Mouse (Mus musculus): ENCODE measurements around the gene Moap1. TPM values are rescaled to one million over a fixed set of nuclear protein-coding genes. Genes with fewer than 3 reads are reported as not detected.

Moap1 gene
- polyA plus RNA-seq, 1 experiment from 2014 or later = 18.4 TPM

DNA sequence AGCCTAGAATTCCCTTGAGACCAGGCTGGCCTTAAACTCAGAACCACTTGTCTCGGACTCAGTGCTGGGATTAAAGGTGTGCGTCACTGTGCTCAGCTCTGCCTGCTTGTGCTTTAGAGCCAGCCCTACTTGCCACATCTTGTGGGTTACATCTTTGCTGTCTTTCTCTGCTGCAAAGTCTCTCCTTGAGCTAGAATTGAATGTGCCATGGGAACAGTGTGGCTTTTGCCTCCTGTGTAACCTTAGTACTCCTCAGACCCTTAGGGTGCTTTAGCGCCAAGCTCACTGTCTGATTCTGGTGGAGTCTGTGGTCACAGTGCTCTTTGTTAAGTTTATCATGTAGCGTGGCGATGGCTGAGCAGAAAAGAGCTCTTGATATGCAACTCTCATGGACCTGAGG lies 29.2 kb upstream of the Moap1 start:
- no peaks in the 10 kb centered on the region for H3K27me3 ChIP-seq (replicated peaks; ENCODE audit: control insufficient read depth, insufficient read depth, low read length)
- no peak overlapping the region for H3K4me2 ChIP-seq
- DNase-seq (ENCODE audit: low spot score) = no peak
- WGBS = 94% methylated on average over 5 of the region's 5 CpGs
- H3K27ac ChIP-seq (ENCODE audit: low read depth, low read length) = no peak overlapping the region
- H3K36me3 ChIP-seq (ENCODE audit: control insufficient read depth, insufficient read depth, low read length) = peaks cover 55% of the 10 kb centered on the region
- no peaks in the 10 kb centered on the region for H3K9me3 ChIP-seq (ENCODE audit: control insufficient read depth, low read length)
- no peaks in the 10 kb centered on the region for H3K4me1 ChIP-seq (replicated peaks; ENCODE audit: control insufficient read depth, insufficient read depth, low read length)
- no peak for ATAC-seq (replicated peaks; ENCODE audit: low FRiP score)
- no peak overlapping the region for H3K9ac ChIP-seq (ENCODE audit: low read depth, low read length)
- H3K4me3 ChIP-seq (ENCODE audit: low read depth, low read length) = no peak overlapping the region

DNA sequence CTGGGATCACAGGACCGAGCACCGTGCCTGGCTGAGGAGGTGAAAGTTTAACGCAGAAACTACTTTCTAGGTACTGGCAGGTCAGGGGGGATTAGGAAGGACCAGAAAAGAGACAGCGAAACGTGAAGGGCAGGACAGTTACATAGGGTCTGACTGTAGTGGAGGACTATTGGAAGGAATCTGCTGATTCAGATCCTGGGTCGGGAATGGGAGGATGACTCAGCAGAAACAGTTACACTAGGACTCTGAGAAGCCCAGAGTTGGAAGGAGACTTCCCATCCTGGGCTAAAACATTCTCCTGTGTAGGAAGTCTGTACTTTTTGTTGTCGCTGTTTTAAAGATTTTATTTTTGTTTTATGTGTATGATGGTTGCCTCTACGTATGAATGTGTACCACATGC lies 28.1 kb upstream of the Moap1 start:
- peaks cover 54% of the 10 kb centered on the region for H3K36me3 ChIP-seq (ENCODE audit: control insufficient read depth, insufficient read depth, low read length)
- no peaks in the 10 kb centered on the region for H3K27me3 ChIP-seq (replicated peaks; ENCODE audit: control insufficient read depth, insufficient read depth, low read length)
- DNase-seq (ENCODE audit: low spot score) (no peak), ATAC-seq (replicated peaks; ENCODE audit: low FRiP score) (no peak)
- no peak overlapping the region for H3K9ac ChIP-seq (ENCODE audit: low read depth, low read length)
- H3K4me2 ChIP-seq = no peak overlapping the region
- H3K9me3 ChIP-seq (ENCODE audit: control insufficient read depth, low read length) = no peaks in the 10 kb centered on the region
- no peak overlapping the region for H3K4me3 ChIP-seq (ENCODE audit: low read depth, low read length)
- 94% methylated on average over 8 of the region's 8 CpGs for WGBS
- H3K27ac ChIP-seq (ENCODE audit: low read depth, low read length) = no peak overlapping the region
- no peaks in the 10 kb centered on the region for H3K4me1 ChIP-seq (replicated peaks; ENCODE audit: control insufficient read depth, insufficient read depth, low read length)

DNA sequence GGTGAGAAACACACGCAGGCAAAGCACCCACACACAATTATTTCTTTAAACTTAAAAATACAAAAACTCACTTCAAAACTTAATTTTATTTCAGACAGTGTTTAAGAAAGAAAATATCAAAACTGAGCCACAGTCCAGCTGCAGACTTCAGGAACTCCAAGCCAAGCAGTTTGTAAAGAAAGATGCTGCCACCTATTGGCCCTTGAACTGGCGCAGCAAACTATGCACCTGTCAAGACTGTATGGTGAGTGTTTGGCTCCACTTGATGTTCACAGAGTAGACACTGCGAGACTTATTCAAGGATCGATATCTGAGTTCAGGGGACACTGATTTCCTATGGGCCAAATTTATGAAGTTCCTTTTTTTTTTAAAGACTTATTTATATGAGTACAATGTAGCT lies 25.5 kb upstream of the Moap1 start:
- H3K36me3 ChIP-seq (ENCODE audit: control insufficient read depth, insufficient read depth, low read length) = peaks cover 49% of the 10 kb centered on the region
- H3K9me3 ChIP-seq (ENCODE audit: control insufficient read depth, low read length) = no peaks in the 10 kb centered on the region
- H3K4me3 ChIP-seq (ENCODE audit: low read depth, low read length) = no peak overlapping the region
- DNase-seq (ENCODE audit: low spot score) (no peak), ATAC-seq (replicated peaks; ENCODE audit: low FRiP score) (no peak)
- H3K9ac ChIP-seq (ENCODE audit: low read depth, low read length) = no peak overlapping the region
- no peaks in the 10 kb centered on the region for H3K27me3 ChIP-seq (replicated peaks; ENCODE audit: control insufficient read depth, insufficient read depth, low read length)
- no peak overlapping the region for H3K27ac ChIP-seq (ENCODE audit: low read depth, low read length)
- WGBS = 92% methylated on average over 4 of the region's 4 CpGs
- no peaks in the 10 kb centered on the region for H3K4me1 ChIP-seq (replicated peaks; ENCODE audit: control insufficient read depth, insufficient read depth, low read length)
- no peak overlapping the region for H3K4me2 ChIP-seq

DNA sequence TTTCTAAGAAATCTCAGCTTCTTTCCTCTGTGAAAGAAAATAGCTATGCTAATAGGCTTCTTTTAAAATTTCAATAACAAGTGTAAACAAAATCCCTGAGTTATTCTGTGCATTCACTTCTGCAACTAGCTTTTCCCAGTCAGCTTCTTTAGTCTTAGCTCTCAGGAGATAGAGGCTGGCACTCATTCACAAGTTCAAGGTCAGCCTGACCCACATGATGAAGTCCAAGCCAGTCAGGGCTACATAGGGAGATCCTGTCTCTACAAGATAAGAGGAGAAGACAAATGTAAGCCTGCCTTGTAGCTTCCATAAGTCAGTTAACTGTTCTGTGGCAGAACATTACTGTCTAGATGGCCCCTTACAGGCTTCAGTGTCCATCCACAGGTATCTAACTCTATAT lies 20.2 kb upstream of the Moap1 start:
- ATAC-seq (replicated peaks; ENCODE audit: low FRiP score) = no peak
- H3K27me3 ChIP-seq (replicated peaks; ENCODE audit: control insufficient read depth, insufficient read depth, low read length) = no peaks in the 10 kb centered on the region
- H3K36me3 ChIP-seq (ENCODE audit: control insufficient read depth, insufficient read depth, low read length) = peaks cover 18% of the 10 kb centered on the region
- no peak for DNase-seq (ENCODE audit: low spot score)
- H3K4me3 ChIP-seq (ENCODE audit: low read depth, low read length) = no peak overlapping the region
- 0 out of 2 replicates have a peak, but pooled peaks cover 2% of the 10 kb centered on the region for H3K4me1 ChIP-seq (replicated peaks; ENCODE audit: control insufficient read depth, insufficient read depth, low read length)
- no peak overlapping the region for H3K9ac ChIP-seq (ENCODE audit: low read depth, low read length)
- H3K4me2 ChIP-seq = no peak overlapping the region
- H3K9me3 ChIP-seq (ENCODE audit: control insufficient read depth, low read length) = no peaks in the 10 kb centered on the region
- no peak overlapping the region for H3K27ac ChIP-seq (ENCODE audit: low read depth, low read length)

DNA sequence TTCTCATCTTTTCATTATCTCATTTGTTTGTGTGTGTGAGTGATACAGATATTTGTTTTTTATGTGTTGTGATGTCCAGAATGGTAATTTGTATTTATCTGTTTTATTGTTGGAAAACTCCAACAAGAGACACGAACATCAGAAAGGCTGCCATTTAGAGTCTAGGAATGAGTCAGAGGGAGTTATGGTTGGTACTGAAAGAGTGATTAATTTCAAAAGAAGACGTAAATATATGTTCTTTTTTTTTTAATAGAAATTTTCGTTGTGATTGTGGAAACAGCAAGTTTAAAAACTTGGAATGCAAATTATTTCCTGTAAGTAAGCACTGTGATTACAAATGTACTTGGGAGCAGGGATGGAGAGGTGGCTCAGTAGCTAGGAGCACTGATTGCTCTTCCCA lies 18.2 kb upstream of the Moap1 start:
- Histone ChIP-seq H3K9ac (ENCODE audit: low read depth, low read length) (no peak overlapping the region), H3K27me3 (replicated peaks; ENCODE audit: control insufficient read depth, insufficient read depth, low read length) (no peaks in the 10 kb centered on the region), H3K27ac (ENCODE audit: low read depth, low read length) (no peak overlapping the region), H3K4me1 (replicated peaks; ENCODE audit: control insufficient read depth, insufficient read depth, low read length) (peaks cover 2% of the 10 kb centered on the region; the same call in 1 of the 2 replicates), H3K4me3 (ENCODE audit: low read depth, low read length) (no peak overlapping the region), H3K4me2 (no peak overlapping the region), H3K36me3 (ENCODE audit: control insufficient read depth, insufficient read depth, low read length) (peaks cover 9% of the 10 kb centered on the region), H3K9me3 (ENCODE audit: control insufficient read depth, low read length) (no peaks in the 10 kb centered on the region)
- ATAC-seq (replicated peaks; ENCODE audit: low FRiP score) = no peak
- WGBS = 91% methylated on average over 3 of the region's 3 CpGs
- no peak for DNase-seq (ENCODE audit: low spot score)

DNA sequence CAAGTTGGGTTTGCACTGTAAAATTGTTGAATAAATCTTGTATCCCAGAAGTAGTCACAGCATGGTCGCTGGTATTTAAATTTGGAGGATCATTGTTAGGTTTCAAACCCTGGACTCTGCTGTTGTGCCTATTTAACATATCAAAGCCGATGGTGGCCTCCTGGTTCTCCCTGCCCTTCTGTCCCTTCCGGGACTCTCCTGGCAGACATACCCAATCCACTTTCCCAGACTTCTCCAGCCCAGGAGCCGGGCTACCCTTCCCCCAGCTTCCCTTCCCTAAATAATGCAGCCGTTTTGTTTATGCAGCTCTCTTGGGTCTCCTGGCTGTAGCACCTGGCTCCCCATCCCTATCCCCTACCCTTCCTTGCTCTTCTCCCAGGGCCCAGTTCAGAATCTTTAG lies 15.5 kb upstream of the Moap1 start:
- Histone ChIP-seq H3K4me1 (replicated peaks; ENCODE audit: control insufficient read depth, insufficient read depth, low read length) (peaks cover 2% of the 10 kb centered on the region; the same call in 1 of the 2 replicates), H3K4me3 (ENCODE audit: low read depth, low read length) (peak overlapping the region; percentile 84), H3K9ac (ENCODE audit: low read depth, low read length) (peak overlapping the region; percentile 88), H3K27me3 (replicated peaks; ENCODE audit: control insufficient read depth, insufficient read depth, low read length) (no peaks in the 10 kb centered on the region), H3K9me3 (ENCODE audit: control insufficient read depth, low read length) (no peaks in the 10 kb centered on the region), H3K27ac (ENCODE audit: low read depth, low read length) (no peak overlapping the region; the same call in 1 of the 2 replicates), H3K36me3 (ENCODE audit: control insufficient read depth, insufficient read depth, low read length) (peaks cover 3% of the 10 kb centered on the region; the same call in 1 of the 2 replicates), H3K4me2 (peak overlapping the region; percentile 82)
- DNase-seq (ENCODE audit: low spot score) (no peak), ATAC-seq (replicated peaks; ENCODE audit: low FRiP score) (no peak)
- WGBS = 13% methylated on average over 5 of the region's 5 CpGs

DNA sequence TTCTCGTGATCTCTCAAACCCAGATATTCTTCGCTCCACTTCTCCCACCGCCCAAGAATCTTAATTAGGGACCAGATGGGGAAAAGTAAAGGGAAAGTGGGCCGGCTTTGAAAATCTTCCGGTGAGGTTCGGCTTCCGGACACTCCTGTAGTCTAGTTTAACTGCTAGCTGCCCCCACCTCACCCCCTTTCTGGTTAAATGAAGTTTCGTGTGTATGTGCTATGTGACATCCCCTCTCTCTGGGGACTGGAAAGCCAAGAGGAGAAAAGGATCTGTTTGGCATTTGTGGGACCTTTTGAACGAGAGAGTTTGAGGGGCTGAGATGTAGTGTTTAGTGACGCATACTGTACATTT lies 14.9 kb upstream of the Moap1 start, which contains the start of gene Gm20604:
Gene Gm20604 (minus strand): TSS at position 270 of the 354 bp plus-strand sequence.
- no peak for ATAC-seq (replicated peaks; ENCODE audit: low FRiP score)
- no peak for DNase-seq (ENCODE audit: low spot score)
- WGBS = 1% methylated on average over 10 of the region's 10 CpGs

DNA sequence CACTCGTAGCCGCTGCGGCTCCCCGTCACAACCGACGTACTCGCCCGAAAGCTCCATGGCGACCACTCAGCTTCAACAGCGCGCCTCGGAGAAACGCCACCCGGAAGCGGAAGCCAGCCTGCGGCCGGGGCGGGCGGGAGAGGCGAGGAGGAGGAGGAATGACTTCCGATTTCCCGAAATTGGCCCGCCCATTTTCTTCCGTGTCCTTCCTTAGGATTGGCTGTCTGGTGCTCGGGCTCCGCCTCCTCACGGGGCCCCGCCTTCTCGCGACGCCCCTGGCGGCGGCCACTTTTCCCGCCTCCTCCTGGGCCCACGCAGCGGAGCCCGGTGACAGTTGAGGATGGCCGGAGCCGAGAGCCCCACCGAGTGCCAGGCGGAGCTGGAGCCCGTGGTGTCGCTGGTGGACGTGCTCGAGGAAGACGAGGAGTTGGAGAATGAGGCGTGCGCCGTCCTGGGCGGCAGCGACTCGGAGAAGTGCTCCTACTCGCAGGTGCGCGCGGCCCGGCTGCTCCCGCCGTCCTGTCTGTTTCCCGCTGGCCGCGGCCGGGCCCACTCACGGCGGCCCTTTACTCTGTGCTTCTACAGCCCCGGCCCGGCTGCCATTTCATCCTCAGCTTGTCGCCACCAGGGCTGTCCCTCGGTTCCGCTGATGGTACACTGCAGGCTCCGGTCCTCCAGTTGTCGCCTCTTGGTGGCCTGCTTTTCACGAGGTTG lies 14.4 kb upstream of the Moap1 start, which contains the start of the genes Gm28051, Gon7 and Ubr7:
Gene Gm28051 (minus strand): TSS at position 77 of the 714 bp plus-strand sequence.
Gene Gon7 (minus strand): TSS at position 115 of the 714 bp plus-strand sequence.
Gene Ubr7 (plus strand): TSS at position 279 of the 714 bp plus-strand sequence.
- Histone ChIP-seq H3K9me3 (ENCODE audit: control insufficient read depth, low read length) (no peaks in the 10 kb centered on the region), H3K4me3 (ENCODE audit: low read depth, low read length) (peak within 1 kb of the TSS; percentile 84), H3K36me3 (ENCODE audit: control insufficient read depth, insufficient read depth, low read length) (no peaks in the 10 kb centered on the region; the same call in 1 of the 2 replicates), H3K4me2 (peak within 1 kb of the TSS; percentile 82), H3K27me3 (replicated peaks; ENCODE audit: control insufficient read depth, insufficient read depth, low read length) (no peaks in the 10 kb centered on the region), H3K27ac (ENCODE audit: low read depth, low read length) (peak within 1 kb of the TSS; percentile 79), H3K4me1 (replicated peaks; ENCODE audit: control insufficient read depth, insufficient read depth, low read length) (peaks cover 2% of the 10 kb centered on the region; the same call in 1 of the 2 replicates), H3K9ac (ENCODE audit: low read depth, low read length) (peak within 1 kb of the TSS; percentile 88)
- DNase-seq (ENCODE audit: low spot score) (peak; percentile 98), ATAC-seq (replicated peaks; ENCODE audit: low FRiP score) (peak; percentile 91)
- under 1% methylated on average over 73 of the region's 73 CpGs for WGBS

More for the DNA sequence above, 14.9 kb upstream of the Moap1 start, which contains the start of gene Gm20604:
- H3K4me3 ChIP-seq (ENCODE audit: low read depth, low read length) = peak within 1 kb of the TSS; percentile 84
- peak within 1 kb of the TSS; percentile 82 for H3K4me2 ChIP-seq
- peak within 1 kb of the TSS; percentile 79 for H3K27ac ChIP-seq (ENCODE audit: low read depth, low read length)
- H3K9me3 ChIP-seq (ENCODE audit: control insufficient read depth, low read length) = no peaks in the 10 kb centered on the region
- H3K27me3 ChIP-seq (replicated peaks; ENCODE audit: control insufficient read depth, insufficient read depth, low read length) = no peaks in the 10 kb centered on the region
- H3K4me1 ChIP-seq (replicated peaks; ENCODE audit: control insufficient read depth, insufficient read depth, low read length) = peaks cover 2% of the 10 kb centered on the region; the same call in 1 of the 2 replicates
- H3K9ac ChIP-seq (ENCODE audit: low read depth, low read length) = peak within 1 kb of the TSS; percentile 88
- H3K36me3 ChIP-seq (ENCODE audit: control insufficient read depth, insufficient read depth, low read length) = no peaks in the 10 kb centered on the region; the same call in 1 of the 2 replicates

All from liver, embryonic 11.5 days (tissue).